Mouse (Mus musculus) retina, embryonic 14.5 days (tissue): ENCODE data around the gene Chml.

Experiments used
- DNase-seq: peaks from one replicate; pipeline ENCODE4 v3.0.0-alpha.2; 2015; ENCODE audit warnings: low spot score

The Chml gene

GRCm38 (mm10) chr1:175648615-175649014, 44.1 kb downstream of the Chml start:
- DNase-seq: no peak

GRCm38 (mm10) chr1:175646952-175647351, 45.7 kb downstream of the Chml start:
- DNase-seq: no peak

- no peak for DNase-seq
These were observed 49.0 kb downstream of the Chml start for GRCm38 (mm10) chr1:175643496-175644265.

GRCm38 (mm10) chr1:175640435-175641150, 52.1 kb downstream of the Chml start:
- DNase-seq: no peak

- DNase-seq: no peak
These were observed 53.6 kb downstream of the Chml start for GRCm38 (mm10) chr1:175639072-175639471.

GRCm38 (mm10) chr1:175637677-175638076, 55.0 kb downstream of the Chml start:
- no peak for DNase-seq

GRCm38 (mm10) chr1:175632470-175632869, 60.2 kb downstream of the Chml start:
- DNase-seq: no peak
